Mouse (Mus musculus): ENCODE results near the gene Icmt.

- TF ChIP-seq POLR2A (IDR thresholded peaks at IDR 0.05; ENCODE audit: insufficient read length, low read depth) (no peak), E2F4 (IDR thresholded peaks at IDR 0.05; ENCODE audit: insufficient read depth) (no peak), CEBPB (IDR thresholded peaks at IDR 0.05; ENCODE audit: insufficient read depth, poor library complexity, severe bottlenecking) (no peak), POLR2AphosphoS2 (IDR thresholded peaks at IDR 0.05; ENCODE audit: insufficient read length, low read depth) (no peak), USF1 (IDR thresholded peaks at IDR 0.05; ENCODE audit: low read depth) (no peak), TCF12 (IDR thresholded peaks at IDR 0.05; ENCODE audit: insufficient read depth, poor library complexity, severe bottlenecking) (no peak), MYOG (IDR thresholded peaks at IDR 0.05; ENCODE audit: control insufficient read depth in 1 of 3, insufficient read depth in 1 of 3, insufficient read length in 2 of 3, low read depth in 2 of 3) (peak in 2 of 3 experiments; percentile 52 to 64), REST (IDR thresholded peaks at IDR 0.05; ENCODE audit: insufficient read depth, insufficient read length) (no peak), MAX (IDR thresholded peaks at IDR 0.05; ENCODE audit: low read depth) (no peak), MYOD1 (IDR thresholded peaks at IDR 0.05; ENCODE audit: control insufficient read depth in 1 of 3, insufficient read length in 2 of 3, low read depth in 2 of 3) (peak in 2 of 3 experiments; percentile 47 to 55)
Measured at GRCm38 (mm10) chr4:152265791-152266190, 31.2 kb upstream of the Icmt start.

Measured in myocyte (in vitro differentiated cells).